Mouse (Mus musculus): ENCODE results near the gene Nf2. TPM values are rescaled to one million over a fixed set of nuclear protein-coding genes. Genes with fewer than 3 reads are reported as not detected.

The Nf2 gene
- polyA plus RNA-seq, 2 experiments: 10.7 to 12.1 TPM

DNA sequence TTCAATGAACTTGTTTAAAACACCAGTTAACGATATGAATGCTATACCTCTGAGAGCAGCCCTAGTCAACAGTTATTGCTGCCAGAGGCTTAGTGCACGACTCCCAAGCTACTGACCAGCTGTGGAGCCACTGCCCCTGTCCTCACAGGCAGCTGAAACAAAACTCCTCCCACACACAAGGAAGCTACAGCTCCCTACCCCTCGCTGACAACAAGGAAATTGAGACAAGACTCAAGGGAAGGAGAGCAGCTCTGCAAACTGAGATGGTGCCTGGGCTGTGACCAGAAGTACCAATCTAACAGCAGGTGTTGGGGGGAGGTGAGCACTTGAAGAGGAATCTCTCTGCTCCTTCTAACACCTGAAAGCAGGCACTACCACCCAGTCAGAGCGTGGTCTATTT is 48.7 kb downstream of the Nf2 start:
- H3K27ac ChIP-seq: no peak overlapping the region
- peaks cover 7 to 11% of the 10 kb centered on the region in 2 experiments for H3K4me1 ChIP-seq (replicated peaks; ENCODE audit: control insufficient read depth in 2 of 2, insufficient read depth in 2 of 2, low read length in 1 of 2)
- H3K36me3 ChIP-seq (replicated peaks; ENCODE audit: control insufficient read depth, insufficient read depth, low read depth): peaks cover 5% of the 10 kb centered on the region
- H3K27me3 ChIP-seq (ENCODE audit: control insufficient read depth, insufficient read depth, low read length): no peaks in the 10 kb centered on the region
- H3K4me2 ChIP-seq (ENCODE audit: low read depth): no peak overlapping the region
- WGBS (ENCODE audit: insufficient replicate concordance): 50% methylated on average over 4 of the region's 4 CpGs
- DNase-seq (ENCODE audit: low read depth in 3 of 3, low spot score in 3 of 3) (no peak), ATAC-seq (ENCODE audit: insufficient read depth) (no peak)
- no peak overlapping the region for H3K4me3 ChIP-seq (ENCODE audit: insufficient read depth in 1 of 2, low read depth in 2 of 2, low read length in 2 of 2)
- TF ChIP-seq EP300 (IDR thresholded peaks at IDR 0.05; ENCODE audit: low read depth): no peak
- TF ChIP-seq CTCF (IDR thresholded peaks at IDR 0.05; ENCODE audit: low read depth): no peak
- H3K9ac ChIP-seq (replicated peaks): no peak overlapping the region
- H3K9me3 ChIP-seq (ENCODE audit: control insufficient read depth, low read length): no peaks in the 10 kb centered on the region

DNA sequence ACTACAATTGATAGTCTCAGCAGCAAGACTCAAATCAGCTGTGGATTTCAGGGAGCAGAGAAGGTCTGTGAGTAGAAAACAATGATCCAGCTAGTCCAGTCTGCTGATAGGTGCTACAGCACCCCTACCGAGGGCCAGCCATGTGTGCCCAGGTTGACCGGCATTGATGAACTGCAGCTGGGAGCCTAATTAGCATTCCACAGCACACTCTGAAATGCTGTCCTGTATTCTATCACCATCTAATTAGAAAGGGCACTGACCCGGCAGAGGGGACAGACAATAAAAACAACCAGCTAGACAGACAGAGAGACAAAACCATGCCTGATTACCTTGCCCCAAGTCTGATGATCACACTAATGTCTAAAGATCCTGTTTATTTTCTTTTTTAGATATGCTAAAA is 56.3 kb downstream of the Nf2 start:
- Histone ChIP-seq H3K4me1 (replicated peaks; ENCODE audit: control insufficient read depth in 2 of 2, insufficient read depth in 2 of 2, low read length in 1 of 2) (no peaks in the 10 kb centered on the region), H3K9ac (replicated peaks) (no peak overlapping the region), H3K27ac (no peak overlapping the region), H3K4me2 (ENCODE audit: low read depth) (no peak overlapping the region), H3K27me3 (ENCODE audit: control insufficient read depth, insufficient read depth, low read length) (no peaks in the 10 kb centered on the region), H3K9me3 (ENCODE audit: control insufficient read depth, low read length) (no peaks in the 10 kb centered on the region), H3K36me3 (replicated peaks; ENCODE audit: control insufficient read depth, insufficient read depth, low read depth) (peaks cover 4% of the 10 kb centered on the region), H3K4me3 (ENCODE audit: insufficient read depth in 1 of 2, low read depth in 2 of 2, low read length in 2 of 2) (no peak overlapping the region)
- WGBS (ENCODE audit: insufficient replicate concordance): 75% methylated on average over 3 of the region's 3 CpGs
- TF ChIP-seq CTCF (IDR thresholded peaks at IDR 0.05; ENCODE audit: low read depth): no peak
- no peak for TF ChIP-seq EP300 (IDR thresholded peaks at IDR 0.05; ENCODE audit: low read depth)
- ATAC-seq (ENCODE audit: insufficient read depth) (no peak), DNase-seq (ENCODE audit: low read depth in 3 of 3, low spot score in 3 of 3) (no peak)

DNA sequence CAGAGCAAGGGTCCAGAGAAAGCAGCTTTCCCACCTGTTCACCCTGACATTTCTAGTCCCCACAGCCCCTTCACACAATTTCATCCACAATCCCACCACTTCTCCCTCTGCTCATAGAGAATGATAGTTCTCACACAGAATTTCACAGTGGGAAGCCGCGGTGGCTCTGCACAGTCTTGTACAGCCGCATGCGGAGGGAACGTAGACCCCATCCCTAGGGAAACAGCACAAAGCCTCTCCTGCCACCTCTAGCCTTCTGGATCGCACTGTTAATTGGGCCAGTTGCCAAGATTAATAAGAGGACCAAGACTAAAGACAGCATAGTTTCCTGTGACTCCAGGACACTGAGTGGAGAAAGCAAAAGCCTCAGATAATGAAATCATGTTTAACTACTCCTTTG is 57.8 kb downstream of the Nf2 start:
- DNase-seq (ENCODE audit: low read depth in 3 of 3, low spot score in 3 of 3): no peak
- Histone ChIP-seq H3K27ac (no peak overlapping the region), H3K9me3 (ENCODE audit: control insufficient read depth, low read length) (no peaks in the 10 kb centered on the region), H3K4me3 (ENCODE audit: insufficient read depth in 1 of 2, low read depth in 2 of 2, low read length in 2 of 2) (no peak overlapping the region), H3K36me3 (replicated peaks; ENCODE audit: control insufficient read depth, insufficient read depth, low read depth) (peaks cover 10% of the 10 kb centered on the region), H3K4me1 (replicated peaks; ENCODE audit: control insufficient read depth in 2 of 2, insufficient read depth in 2 of 2, low read length in 1 of 2) (no peaks in the 10 kb centered on the region), H3K4me2 (ENCODE audit: low read depth) (no peak overlapping the region), H3K27me3 (ENCODE audit: control insufficient read depth, insufficient read depth, low read length) (no peaks in the 10 kb centered on the region), H3K9ac (replicated peaks) (no peak overlapping the region)
- no peak for TF ChIP-seq CTCF (IDR thresholded peaks at IDR 0.05; ENCODE audit: low read depth)
- no peak for TF ChIP-seq EP300 (IDR thresholded peaks at IDR 0.05; ENCODE audit: low read depth)
- ATAC-seq (ENCODE audit: insufficient read depth): no peak
- WGBS (ENCODE audit: insufficient replicate concordance): 87% methylated on average over 6 of the region's 6 CpGs

DNA sequence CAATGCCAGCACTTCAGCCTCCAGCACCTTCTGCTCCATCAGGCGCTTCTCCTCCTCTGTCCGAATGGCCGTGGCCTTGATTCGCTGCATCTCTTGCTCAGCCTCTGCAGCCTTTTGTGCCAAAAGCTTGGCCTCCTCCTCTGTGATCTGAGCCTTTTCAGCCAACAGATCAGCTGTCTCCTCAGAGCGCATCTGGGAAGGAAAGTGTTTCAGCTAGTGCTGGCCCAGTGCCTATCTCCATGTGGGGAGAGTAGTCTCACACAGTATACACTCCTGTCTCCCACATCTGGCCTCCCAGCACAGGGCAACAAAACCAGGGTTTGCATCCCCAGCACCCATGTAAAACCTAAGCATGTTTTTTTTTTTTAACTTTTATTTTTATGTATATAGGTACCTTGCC is 59.6 kb downstream of the Nf2 start:
- no peak overlapping the region for H3K27ac ChIP-seq
- no peak overlapping the region for H3K4me3 ChIP-seq (ENCODE audit: insufficient read depth in 1 of 2, low read depth in 2 of 2, low read length in 2 of 2)
- WGBS (ENCODE audit: insufficient replicate concordance): 88% methylated on average over 5 of the region's 5 CpGs
- H3K36me3 ChIP-seq (replicated peaks; ENCODE audit: control insufficient read depth, insufficient read depth, low read depth): peaks cover 14% of the 10 kb centered on the region
- no peak overlapping the region for H3K9ac ChIP-seq (replicated peaks)
- DNase-seq (ENCODE audit: low read depth in 3 of 3, low spot score in 3 of 3) (no peak), ATAC-seq (ENCODE audit: insufficient read depth) (no peak)
- H3K4me1 ChIP-seq (replicated peaks; ENCODE audit: control insufficient read depth in 2 of 2, insufficient read depth in 2 of 2, low read length in 1 of 2): no peaks in the 10 kb centered on the region
- no peak overlapping the region for H3K4me2 ChIP-seq (ENCODE audit: low read depth)
- no peak for TF ChIP-seq EP300 (IDR thresholded peaks at IDR 0.05; ENCODE audit: low read depth)
- TF ChIP-seq CTCF (IDR thresholded peaks at IDR 0.05; ENCODE audit: low read depth): no peak
- H3K27me3 ChIP-seq (ENCODE audit: control insufficient read depth, insufficient read depth, low read length): no peaks in the 10 kb centered on the region
- H3K9me3 ChIP-seq (ENCODE audit: control insufficient read depth, low read length): no peaks in the 10 kb centered on the region

DNA sequence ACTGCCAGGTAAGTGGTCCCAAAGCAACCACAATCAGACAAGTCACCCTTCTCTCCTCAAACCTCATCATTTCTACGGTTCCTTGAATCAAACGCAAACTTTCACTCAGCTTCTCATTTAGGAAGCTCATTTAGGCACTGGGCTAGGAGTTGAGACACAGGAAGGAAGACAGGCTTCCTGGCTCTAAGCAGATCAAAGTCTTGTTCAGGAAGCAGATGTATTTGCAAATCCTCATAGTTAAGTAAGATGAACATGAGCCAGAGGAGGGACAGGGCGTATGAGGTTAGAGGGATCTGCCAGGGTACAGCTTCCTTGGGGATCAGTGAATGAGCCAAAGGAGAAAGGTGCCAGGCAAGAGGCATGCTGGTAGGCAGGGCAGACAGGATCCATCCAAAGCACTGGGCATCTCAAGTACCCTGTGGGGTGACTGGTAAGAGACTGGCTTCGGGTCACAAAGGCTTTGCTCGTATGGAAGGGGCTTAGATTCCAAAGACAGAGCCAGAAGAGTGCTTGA is 64.7 kb downstream of the Nf2 start:
- Histone ChIP-seq H3K27ac (no peak overlapping the region), H3K4me1 (replicated peaks; ENCODE audit: control insufficient read depth in 2 of 2, insufficient read depth in 2 of 2, low read length in 1 of 2) (no peaks in the 10 kb centered on the region), H3K9me3 (ENCODE audit: control insufficient read depth, low read length) (no peaks in the 10 kb centered on the region), H3K4me3 (ENCODE audit: insufficient read depth in 1 of 2, low read depth in 2 of 2, low read length in 2 of 2) (no peak overlapping the region), H3K36me3 (replicated peaks; ENCODE audit: control insufficient read depth, insufficient read depth, low read depth) (peaks cover 12% of the 10 kb centered on the region), H3K9ac (replicated peaks) (no peak overlapping the region), H3K27me3 (ENCODE audit: control insufficient read depth, insufficient read depth, low read length) (no peaks in the 10 kb centered on the region), H3K4me2 (ENCODE audit: low read depth) (no peak overlapping the region)
- WGBS (ENCODE audit: insufficient replicate concordance): 48% methylated on average over 5 of the region's 5 CpGs
- DNase-seq (ENCODE audit: low read depth in 3 of 3, low spot score in 3 of 3): no peak
- no peak for TF ChIP-seq EP300 (IDR thresholded peaks at IDR 0.05; ENCODE audit: low read depth)
- ATAC-seq (ENCODE audit: insufficient read depth): no peak
